Mouse (Mus musculus) embryonic facial prominence, embryonic 15.5 days (tissue): ENCODE results near the gene Tnfaip6. TPM values are rescaled to one million over a fixed set of nuclear protein-coding genes. Genes with fewer than 3 reads are reported as not detected.

Source experiments
- ATAC-seq: fragments of 200-750 bp; cut with Nextera tagmentation; 2 replicates; pipeline ENCODE4 v1.8.0; 2017; ENCODE audit warnings: low read depth, moderate TSS enrichment; ENCODE audit not compliant: insufficient number of reproducible peaks, low FRiP score, low TSS enrichment
- H3K27ac ChIP-seq: fragments of 300-500 bp; sonication (generic); replicated peaks from 2 replicates; pipeline ENCODE4 v1.5.1; 2015; ENCODE audit warnings: mild to moderate bottlenecking, inconsistent platforms
- H3K27me3 ChIP-seq: fragments of 300-500 bp; sonication (generic); 2 replicates; pipeline ENCODE4 v1.6.1; 2015; ENCODE audit warnings: inconsistent platforms
- H3K36me3 ChIP-seq: fragments of 300-500 bp; sonication (generic); 2 replicates; pipeline ENCODE4 v1.6.1; 2015; ENCODE audit warnings: mild to moderate bottlenecking, inconsistent platforms
- H3K4me1 ChIP-seq: fragments of 300-500 bp; sonication (generic); 2 replicates; pipeline ENCODE4 v1.6.1; 2015; ENCODE audit warnings: inconsistent platforms
- H3K4me2 ChIP-seq: fragments of 300-500 bp; sonication (generic); replicated peaks from 2 replicates; pipeline ENCODE4 v1.6.1; 2015; ENCODE audit warnings: mild to moderate bottlenecking, inconsistent platforms
- H3K4me3 ChIP-seq: fragments of 300-500 bp; sonication (generic); replicated peaks from 2 replicates; pipeline ENCODE4 v1.5.1; 2015; ENCODE audit warnings: mild to moderate bottlenecking, inconsistent platforms
- H3K9ac ChIP-seq: fragments of 300-500 bp; sonication (generic); 2 replicates; pipeline ENCODE4 v1.6.1; 2015; ENCODE audit warnings: inconsistent platforms
- H3K9me3 ChIP-seq: fragments of 300-500 bp; sonication (generic); replicated peaks from 2 replicates; pipeline ENCODE4 v1.6.1; 2016; ENCODE audit warnings: inconsistent platforms
- WGBS: fragments of 180-500 bp; shearing (Covaris S2); methylation state at CpG from one replicate; pipeline ENCODE4 v1.1.7; 2015; 5-methylcytosine and 5-hydroxymethylcytosine counted together
- polyA plus RNA-seq: library from polyadenylated mRNA; unstranded; fragments of >200 nt; fragmentation: Nextera tagmentation; extraction: Ambion mirVana; gene quantifications from 2 replicates; pipeline ENCODE4 v1.2.1, GENCODE M21; 2015

Tnfaip6 gene
- polyA plus RNA-seq, 1 experiment from 2014 or later: 50.4 TPM

DNA sequence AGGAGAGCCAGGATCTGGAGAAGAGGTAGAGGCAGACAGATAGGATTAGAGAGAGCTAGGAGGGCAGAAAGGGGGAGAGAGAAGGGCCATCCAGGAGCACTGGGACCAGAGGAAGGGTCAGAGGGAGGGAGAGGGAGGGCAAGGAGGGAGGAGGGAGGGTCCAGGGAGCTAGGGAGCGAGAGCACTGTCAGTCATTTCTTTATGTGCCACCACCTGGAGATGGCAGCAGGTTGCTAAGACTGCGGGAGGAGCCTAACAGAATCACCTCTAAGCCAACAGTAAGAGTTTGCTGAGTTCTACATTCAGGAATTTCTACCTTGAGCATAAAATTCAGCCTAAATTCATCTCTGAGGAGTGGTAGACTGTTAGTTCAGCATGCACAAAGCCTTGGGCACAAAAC, 40.9 kb downstream of the Tnfaip6 start:
- no peak for ATAC-seq
- Histone ChIP-seq H3K27me3 (no peaks in the 10 kb centered on the region), H3K4me2 (no peak overlapping the region), H3K9me3 (no peaks in the 10 kb centered on the region), H3K36me3 (peaks cover 34% of the 10 kb centered on the region), H3K4me3 (no peak overlapping the region), H3K27ac (no peak overlapping the region), H3K9ac (no peak overlapping the region), H3K4me1 (0 out of 2 replicates have a peak, but pooled peaks cover 5% of the 10 kb centered on the region)
- 85% methylated on average over 2 of the region's 2 CpGs for WGBS

DNA sequence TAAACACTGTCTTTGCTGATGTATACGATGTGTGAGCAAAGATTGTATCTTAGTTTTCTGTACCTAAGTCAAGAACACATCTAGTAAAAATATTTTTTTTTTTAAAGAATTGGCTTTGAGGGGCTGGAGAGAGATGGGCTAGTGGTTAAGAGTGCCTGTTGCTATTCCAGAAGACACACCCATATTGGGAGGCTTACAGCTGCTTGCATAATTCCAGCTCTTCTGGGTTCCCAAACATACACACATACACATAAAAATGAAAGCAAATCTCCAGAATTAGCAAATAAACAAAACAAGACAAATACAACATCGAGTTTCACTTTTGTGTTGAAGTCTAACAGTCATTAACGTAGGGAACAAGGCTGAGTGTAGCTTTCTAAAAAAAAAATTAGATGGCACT, 46.2 kb downstream of the Tnfaip6 start:
- Histone ChIP-seq H3K27me3 (no peaks in the 10 kb centered on the region), H3K36me3 (peaks cover 44% of the 10 kb centered on the region), H3K27ac (no peak overlapping the region), H3K4me2 (no peak overlapping the region), H3K9me3 (no peaks in the 10 kb centered on the region), H3K4me1 (no peaks in the 10 kb centered on the region), H3K4me3 (no peak overlapping the region), H3K9ac (no peak overlapping the region)
- 92% methylated on average over 3 of the region's 3 CpGs for WGBS
- ATAC-seq: no peak

DNA sequence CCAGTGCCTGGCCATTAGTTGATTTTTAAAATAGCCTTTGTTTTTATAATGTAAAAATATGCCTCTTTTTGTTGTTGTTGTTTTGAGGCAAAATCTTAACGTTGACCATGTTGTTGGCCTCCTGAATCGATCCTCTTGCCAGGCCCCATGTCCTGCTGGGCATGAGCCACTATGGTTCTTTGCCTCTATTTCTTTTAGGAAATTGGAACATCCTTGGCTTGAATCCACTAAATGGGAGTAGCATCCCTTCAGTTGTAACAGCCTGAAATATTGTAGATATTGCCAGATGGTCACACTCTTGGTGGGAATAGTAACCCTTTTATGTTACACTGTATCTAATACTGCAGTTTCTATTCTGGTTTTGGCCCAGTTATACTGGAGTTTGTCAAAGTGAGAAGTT, 46.8 kb downstream of the Tnfaip6 start:
- Histone ChIP-seq H3K27me3 (no peaks in the 10 kb centered on the region), H3K4me3 (no peak overlapping the region), H3K36me3 (peaks cover 49% of the 10 kb centered on the region), H3K27ac (no peak overlapping the region), H3K4me1 (no peaks in the 10 kb centered on the region), H3K9ac (no peak overlapping the region), H3K9me3 (no peaks in the 10 kb centered on the region), H3K4me2 (no peak overlapping the region)
- 93% methylated on average over 2 of the region's 2 CpGs for WGBS
- ATAC-seq: no peak

Other genes starting within 250 kb of the Tnfaip6 start
- 14.7 and 17.0 TPM in 2 replicates for gene Rbm43, start 102.8 kb upstream of the Tnfaip6 start, polyA plus RNA-seq
- 14.2 and 16.0 TPM in 2 replicates for gene Nmi, start 64.5 kb upstream of the Tnfaip6 start, polyA plus RNA-seq
- gene Rif1, start 34.8 kb downstream of the Tnfaip6 start, polyA plus RNA-seq: 28.9 and 34.7 TPM in 2 replicates